Mouse (Mus musculus) left cerebral cortex, postnatal 36 days (tissue): ENCODE measurements around the gene Vat1. TPM values are rescaled to one million over a fixed set of nuclear protein-coding genes. Genes with fewer than 3 reads are reported as not detected.
A peak's percentile ranks its signal among the peaks of the same experiment; 100 is the strongest.
"Not testable (repeated sequence)": the region's sequence is repeated elsewhere in the genome, so short reads cannot be mapped to it uniquely, and the experiment has no call there.

Experiments
- DNase-seq, 2 experiments: peaks; one replicate each; pipeline ENCODE4 v3.0.0; 2021 to 2022; ENCODE audit warnings: low spot score in 2 of 2, mixed read lengths in 1 of 2
- intact Hi-C: fragments of 180-260 bp; cut with DNase I; formaldehyde crosslinking; loops from one replicate; pipeline ENCODE4 v1.15.1; 2025
- total RNA-seq, 2 experiments: library from RNA; stranded (reverse); gene quantifications; 2 replicates each; pipeline ENCODE4 v1.2.3; 2021

The Vat1 gene
- total RNA-seq, 2 experiments from 2014 or later = 33.9 to 36.1 TPM

- intact Hi-C loops = no loop called here
- DNase-seq = no peak
Measured at GRCm38 (mm10) chr11:101447786-101448185, 18.2 kb downstream of the Vat1 start.

GRCm38 (mm10) chr11:101446860-101447259 is 19.2 kb downstream of the Vat1 start:
- intact Hi-C loops, DNase-seq: not testable (repeated sequence)

GRCm38 (mm10) chr11:101446319-101446718 is 19.7 kb downstream of the Vat1 start:
- intact Hi-C loops = no loop called here
- no peak for DNase-seq

- intact Hi-C loops = no loop called here
- DNase-seq = no peak
Measured at GRCm38 (mm10) chr11:101442760-101443159, 23.3 kb downstream of the Vat1 start.

- DNase-seq = peak; percentile 96
- intact Hi-C loops = no loop called here
Measured at GRCm38 (mm10) chr11:101442127-101442693, 23.8 kb downstream of the Vat1 start, which contains the start of gene Rpl27. TSS of gene Rpl27 (plus strand) at chr11:101442298.

GRCm38 (mm10) chr11:101441450-101442126 is 24.4 kb downstream of the Vat1 start:
- DNase-seq, intact Hi-C loops: not testable (repeated sequence)

- DNase-seq, intact Hi-C loops: not testable (repeated sequence)
Measured at GRCm38 (mm10) chr11:101438006-101438405, 28.0 kb downstream of the Vat1 start.

GRCm38 (mm10) chr11:101436916-101437315 is 29.1 kb downstream of the Vat1 start:
- DNase-seq = no peak

GRCm38 (mm10) chr11:101435831-101436230 is 30.2 kb downstream of the Vat1 start:
- intact Hi-C loops = no loop called here
- DNase-seq = no peak

More at GRCm38 (mm10) chr11:101436916-101437315, 29.1 kb downstream of the Vat1 start:
- intact Hi-C loops = no loop called here

GRCm38 (mm10) chr11:101433396-101433795 is 32.6 kb downstream of the Vat1 start:
- DNase-seq = no peak
- intact Hi-C loops = no loop called here

- DNase-seq = no peak
- intact Hi-C loops = no loop called here
Measured at GRCm38 (mm10) chr11:101431327-101431726, 34.7 kb downstream of the Vat1 start.

- intact Hi-C loops = no loop called here
- DNase-seq = no peak
Measured at GRCm38 (mm10) chr11:101426165-101426564, 39.9 kb downstream of the Vat1 start.

GRCm38 (mm10) chr11:101424925-101425813 is 40.9 kb downstream of the Vat1 start, which contains the start of the genes Rundc1 and Ptges3l:
TSS of gene Rundc1 (plus strand) at chr11:101425085.
TSS of gene Ptges3l (minus strand) at chr11:101425333.
- peak; percentile 96 to 98 for DNase-seq
- intact Hi-C loops = no loop called here

- intact Hi-C loops = no loop called here
- peak; percentile 23 to 64 for DNase-seq
Measured at GRCm38 (mm10) chr11:101424105-101424851, 41.8 kb downstream of the Vat1 start, which contains the start of gene Gm27029. TSS of gene Gm27029 (minus strand) at chr11:101424796.

GRCm38 (mm10) chr11:101420148-101420547 is 45.9 kb downstream of the Vat1 start:
- no peak for DNase-seq
- intact Hi-C loops = no loop called here

- intact Hi-C loops = no loop called here
- no peak for DNase-seq
Measured at GRCm38 (mm10) chr11:101419610-101420009, 46.4 kb downstream of the Vat1 start.

- intact Hi-C loops = no loop called here
- DNase-seq = peak; percentile 25 to 36
Measured at GRCm38 (mm10) chr11:101418991-101419390, 47.0 kb downstream of the Vat1 start.

GRCm38 (mm10) chr11:101417101-101417855 is 48.8 kb downstream of the Vat1 start, which contains the start of gene Aarsd1:
TSS of gene Aarsd1 (minus strand) at chr11:101417615.
- intact Hi-C loops = no loop called here

More at GRCm38 (mm10) chr11:101417101-101417855, 48.8 kb downstream of the Vat1 start, which contains the start of gene Aarsd1:
- peak; percentile 92 to 93 for DNase-seq
